Comparison of ENCODE assay signal across 15 mouse cellular contexts in genomic region chr10:57602951-57603350, GRCm38 (mm10). TPM values are rescaled to one million over a fixed set of nuclear protein-coding genes. Genes with fewer than 3 reads are reported as not detected.
DNase-seq lines count a peak whose midpoint lies in the region; ATAC-seq lines count a peak whose summit lies in the region.
"Had no signal": no experiment of that assay in that cellular context is flagged by ENCODE, and none has a peak within 500 bp of the region (broad histone marks: within the 10 kb centered on the region; RNA-seq: fewer than 3 reads in every experiment).

No protein-coding gene starts in this region.

- ATAC-seq in hematopoietic stem cell, adult 5-6 weeks (replicated peaks in 1 of 2; ENCODE audit: insufficient read depth in 1 of 2, low FRiP score in 2 of 2, low TSS enrichment in 1 of 2, low read depth in 1 of 2, poor library complexity in 2 of 2, severe bottlenecking in 2 of 2), result peak; percentile 32 to 69; a peak in 2 of 4 replicates
- peak; percentile 95 for ATAC-seq in neutrophil, adult 5-6 weeks (ENCODE audit: extremely low read depth, insufficient number of reproducible peaks, low FRiP score, poor library complexity, severe bottlenecking)
- ATAC-seq: forebrain, embryonic 15.5 days; hindbrain, embryonic 16.5 days; Patski had no signal

- DNase-seq in A20 (ENCODE audit: low read depth, low spot score), result peak; percentile 85
- DNase-seq in B cell, adult 2 months, result peak; percentile 58 to 64
- DNase-seq in heart, postnatal 36 days, result no peak
- DNase-seq in heart, adult 11 months, result no peak
- no peak for DNase-seq in gastrocnemius, postnatal 10 days
- DNase-seq: adrenal gland, adult 2 months; adrenal gland, postnatal 25 days; cerebellum, adult 2 months; cerebellum, postnatal 10 days had no signal

- intact Hi-C loops in heart, postnatal 36 days (cut with DNase I), result no loop called here

RNA-seq across cellular contexts. Expression of gene Pkib, which starts 28.8 kb away (rescaled TPM):
- 6.1 and 8.4 TPM in 2 replicates for total RNA-seq in hematopoietic stem cell, adult 5-6 weeks (2017)
- 26.8 and 35.8 TPM in 2 replicates for total RNA-seq in neutrophil, adult 5-6 weeks (2017)
- total RNA-seq in heart, postnatal 36 days (2021), result under 1 TPM; 0.31 to 0.79 TPM
- total RNA-seq in gastrocnemius, postnatal 10 days (2021), result not detected
- total RNA-seq: gastrocnemius, adult 8-10 months had no signal

Comparison
In these comparisons a context has a peak if more than half of its experiments do, and no peak if none do; other contexts are left out.
1. DNase-seq: peak in A20 (single experiment) and B cell, adult 2 months (2 of 2); none in heart, postnatal 36 days (0 of 2), heart, adult 11 months (single experiment) and gastrocnemius, postnatal 10 days (single experiment).